Mouse (Mus musculus) kidney, postnatal 36 days (tissue): ENCODE measurements at regions not wholly inside any gene's neighbourhood (a gene's known extent, or its start where the extent isn't known, plus 50 kb on each side); places are given as distances from the start of the nearest gene placed in this dataset.

ENCODE experiments used
- DNase-seq, 2 experiments: peaks; one replicate each; pipeline ENCODE4 v3.0.0; 2021 to 2022; ENCODE audit warnings: mixed read lengths in 2 of 2

DNA sequence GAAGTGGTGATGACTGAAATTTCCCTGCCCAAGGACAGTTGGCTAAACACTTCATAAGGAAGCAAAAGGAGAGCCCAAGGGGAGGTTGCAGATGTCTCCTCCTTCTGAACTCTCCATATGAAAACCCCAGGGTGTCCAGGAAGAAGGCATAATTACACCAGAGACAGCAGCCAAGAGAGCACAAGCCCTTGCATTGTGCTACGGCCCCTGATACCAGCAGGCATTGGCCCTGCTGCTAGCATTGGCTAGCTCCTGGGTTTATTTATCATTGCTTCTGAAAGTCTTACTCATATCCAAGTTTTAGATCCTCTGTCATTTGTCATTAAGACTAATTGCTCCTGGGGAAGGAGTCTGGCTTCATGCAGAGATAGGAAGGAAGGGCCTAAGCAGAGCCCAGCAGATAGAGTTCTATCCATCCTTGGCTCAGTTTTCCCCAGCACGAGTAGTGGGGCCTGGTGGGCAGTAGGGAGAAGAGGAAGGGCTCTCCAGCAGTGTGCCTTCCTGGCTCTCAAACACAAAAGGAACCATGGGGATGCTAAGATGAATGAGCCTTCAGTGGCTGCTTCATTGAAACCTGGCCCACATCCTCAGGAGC, 98.5 kb upstream of the Tmc3 start:
- no peak for DNase-seq

DNA sequence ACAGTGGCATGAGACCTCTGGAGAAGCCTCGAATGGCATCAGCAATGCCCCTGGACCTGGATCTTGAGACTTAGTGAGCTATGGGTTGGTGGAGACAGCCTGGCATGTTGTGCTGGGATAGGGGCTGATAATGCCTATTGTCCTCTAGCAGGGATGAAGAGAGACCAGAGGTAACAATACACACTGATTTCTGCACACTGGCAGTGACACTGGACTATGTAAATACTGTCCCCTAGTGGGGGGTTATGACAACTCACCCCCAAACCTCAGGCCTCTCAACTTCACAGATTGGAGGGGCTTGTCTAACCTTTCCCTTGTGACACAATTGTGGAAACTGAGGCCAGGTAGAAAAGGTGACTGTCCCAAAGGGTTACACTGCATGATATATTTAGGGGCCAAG, 94.9 kb upstream of the Tmc3 start:
- peak; percentile 8 to 15 for DNase-seq

DNA sequence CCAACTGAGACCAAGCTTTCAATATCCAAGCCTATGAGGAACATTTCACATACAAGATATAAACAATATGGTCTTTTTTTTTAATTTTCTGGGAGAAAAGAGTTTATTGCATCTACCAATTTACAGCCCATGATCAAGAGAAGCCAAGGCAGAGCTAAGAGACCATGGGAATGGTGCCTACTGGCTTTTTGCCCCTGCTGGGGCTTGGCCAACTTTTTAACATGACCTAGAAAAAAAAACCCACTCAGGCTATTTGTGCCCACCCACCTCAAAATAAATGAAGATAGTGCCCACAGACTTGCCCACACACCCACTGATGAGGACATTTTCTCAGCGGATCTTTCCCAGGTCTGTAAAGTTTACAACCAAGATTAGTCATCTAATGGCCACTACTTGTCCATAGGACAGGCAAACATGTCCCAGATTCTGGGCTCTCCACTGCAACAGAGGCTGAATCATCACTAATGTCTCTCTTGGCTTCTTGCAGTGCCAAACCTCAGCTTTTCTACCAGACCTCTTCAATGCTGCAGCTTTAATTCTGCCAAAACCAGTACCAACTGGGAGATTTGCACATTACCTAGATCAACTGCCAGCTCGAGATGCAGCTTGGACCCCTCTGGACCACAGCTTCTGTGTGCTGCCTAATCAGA, 79.6 kb upstream of the Tmc3 start:
- DNase-seq = no peak

DNA sequence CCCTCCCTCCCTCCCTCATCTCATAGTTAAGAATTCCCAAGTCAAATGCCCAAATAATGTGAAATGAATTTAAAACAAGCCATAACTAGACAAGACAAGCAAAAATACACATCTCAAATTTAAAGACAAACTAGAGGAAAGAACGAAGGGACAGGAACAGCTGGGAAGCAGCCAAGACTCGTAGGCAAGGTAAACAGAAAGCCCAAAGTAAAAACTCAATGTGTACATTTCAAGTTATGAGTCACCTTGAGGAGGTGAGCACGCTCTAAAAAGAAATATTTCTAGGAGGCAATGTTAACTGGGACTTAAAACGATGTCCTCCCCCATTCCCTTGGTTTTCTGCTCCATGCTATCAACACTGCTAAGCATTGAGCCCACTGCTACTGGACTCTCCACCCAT, 68.4 kb upstream of the Tmc3 start:
- no peak for DNase-seq

DNA sequence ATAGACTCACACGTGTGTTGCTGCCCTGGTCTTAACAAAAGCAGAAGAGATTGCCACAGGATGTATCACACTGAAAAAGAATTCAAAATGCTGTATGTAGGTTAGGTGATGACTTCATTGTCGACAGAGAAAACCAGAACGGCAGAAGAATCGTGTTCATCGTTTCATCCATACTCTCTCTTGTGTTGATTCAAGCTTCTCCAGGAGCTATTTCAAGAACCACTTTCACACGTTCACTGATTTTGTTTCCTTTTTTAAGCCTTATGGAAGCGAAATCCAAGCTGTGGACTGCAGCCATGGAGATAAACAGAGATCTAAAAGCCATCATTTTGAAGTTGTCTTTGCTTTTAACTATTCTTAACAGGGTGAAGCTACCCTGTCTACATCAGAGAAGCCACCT, 63.2 kb upstream of the Tmc3 start:
- no peak for DNase-seq
